Mouse (Mus musculus): Measurements from ENCODE around the gene Csmd2. TPM values are rescaled to one million over a fixed set of nuclear protein-coding genes. Genes with fewer than 3 reads are reported as not detected.

Csmd2 gene
- polyA plus RNA-seq (2015; fragmentation: Nextera tagmentation; extraction: Ambion mirVana), result 0.12 TPM in 1 of 2 replicates, not detected in the other

DNA sequence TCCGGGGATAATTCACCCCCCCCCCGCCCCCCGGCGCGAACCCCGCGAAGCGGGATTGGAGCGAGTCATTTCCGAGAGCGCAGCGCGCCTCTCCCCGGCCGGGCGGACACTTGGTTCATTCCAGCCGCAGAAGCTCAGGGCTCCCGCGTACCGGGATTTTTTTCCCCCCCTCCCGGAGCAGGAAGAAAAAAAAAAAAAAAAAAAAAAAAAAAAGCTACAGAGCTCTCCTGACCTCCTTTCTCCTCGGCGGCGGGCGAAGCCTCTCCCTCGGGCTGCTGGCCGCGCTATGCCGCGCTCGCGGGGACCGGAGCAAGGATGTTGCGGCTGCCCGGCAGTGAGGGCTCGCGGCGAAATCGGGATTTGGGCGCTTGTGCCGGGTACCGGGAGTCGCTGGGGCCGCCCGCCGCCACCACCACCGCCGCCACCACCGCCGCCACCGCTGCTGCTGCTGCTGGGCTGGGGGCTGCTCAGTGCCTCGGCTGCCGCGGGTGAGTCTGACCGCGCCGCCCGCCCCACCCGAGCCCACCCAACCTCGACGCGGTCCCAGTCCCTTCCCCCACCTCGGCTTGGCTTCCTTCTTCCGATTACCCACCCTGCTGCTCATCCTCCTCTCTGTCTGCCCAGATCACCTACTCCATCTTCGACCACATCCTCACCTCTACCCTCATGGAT, at the start of gene Csmd2:
Gene Csmd2, plus strand, starts transcription at position 74 of the 672 bp plus-strand sequence.
- peaks cover 63% of the 10 kb centered on the region for H3K27me3 ChIP-seq (ENCODE audit: insufficient read depth, low read length)
- H3K9ac ChIP-seq (replicated peaks; ENCODE audit: low read length), result no peak within 1 kb of the TSS
- peak within 1 kb of the TSS; percentile 62 for H3K4me2 ChIP-seq (replicated peaks; ENCODE audit: low read depth, low read length)
- H3K4me3 ChIP-seq (ENCODE audit: low read length), result peak within 1 kb of the TSS; percentile 36
- under 1% methylated on average over 44 of the region's 65 CpGs for WGBS
- H3K9me3 ChIP-seq (ENCODE audit: low read length), result no peaks in the 10 kb centered on the region
- peaks cover 8% of the 10 kb centered on the region; the same call in 1 of the 2 replicates for H3K4me1 ChIP-seq (ENCODE audit: insufficient read depth, low read length)
- no peak within 1 kb of the TSS for H3K27ac ChIP-seq (ENCODE audit: low read length)
- ATAC-seq (ENCODE audit: low FRiP score, low TSS enrichment), result no peak
- H3K36me3 ChIP-seq (ENCODE audit: insufficient read depth, low read length), result no peaks in the 10 kb centered on the region

DNA sequence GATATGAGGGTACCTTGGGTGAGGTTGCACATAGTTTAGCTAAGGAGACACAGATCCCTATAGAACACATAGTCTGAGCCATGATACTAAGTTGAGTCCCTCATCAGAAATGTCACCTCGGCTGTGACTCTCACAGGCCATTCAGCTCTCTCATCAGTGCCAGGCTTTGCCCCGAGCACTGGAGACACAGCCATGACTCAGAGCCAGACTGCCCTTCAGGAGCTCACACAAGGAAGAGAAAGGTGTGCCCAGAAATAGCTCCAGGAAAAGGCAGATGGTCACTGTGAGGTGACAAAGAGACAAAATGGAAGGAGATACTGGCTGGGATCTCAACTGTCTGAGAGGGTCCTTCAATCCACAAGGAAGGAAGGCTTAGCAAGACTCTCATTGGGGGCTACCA, 40.0 kb upstream of the Csmd2 start:
- H3K9ac ChIP-seq (replicated peaks; ENCODE audit: low read length), result no peak overlapping the region
- H3K27ac ChIP-seq (ENCODE audit: low read length), result no peak overlapping the region
- H3K9me3 ChIP-seq (ENCODE audit: low read length), result no peaks in the 10 kb centered on the region
- no peaks in the 10 kb centered on the region for H3K36me3 ChIP-seq (ENCODE audit: insufficient read depth, low read length)
- no peak overlapping the region for H3K4me2 ChIP-seq (replicated peaks; ENCODE audit: low read depth, low read length)
- H3K4me3 ChIP-seq (ENCODE audit: low read length), result no peak overlapping the region
- H3K27me3 ChIP-seq (ENCODE audit: insufficient read depth, low read length), result no peaks in the 10 kb centered on the region
- 64% methylated on average over 2 of the region's 2 CpGs for whole genome bisulfite sequencing
- no peaks in the 10 kb centered on the region for H3K4me1 ChIP-seq (ENCODE audit: insufficient read depth, low read length)
- no peak for ATAC-seq (ENCODE audit: low FRiP score, low TSS enrichment)

DNA sequence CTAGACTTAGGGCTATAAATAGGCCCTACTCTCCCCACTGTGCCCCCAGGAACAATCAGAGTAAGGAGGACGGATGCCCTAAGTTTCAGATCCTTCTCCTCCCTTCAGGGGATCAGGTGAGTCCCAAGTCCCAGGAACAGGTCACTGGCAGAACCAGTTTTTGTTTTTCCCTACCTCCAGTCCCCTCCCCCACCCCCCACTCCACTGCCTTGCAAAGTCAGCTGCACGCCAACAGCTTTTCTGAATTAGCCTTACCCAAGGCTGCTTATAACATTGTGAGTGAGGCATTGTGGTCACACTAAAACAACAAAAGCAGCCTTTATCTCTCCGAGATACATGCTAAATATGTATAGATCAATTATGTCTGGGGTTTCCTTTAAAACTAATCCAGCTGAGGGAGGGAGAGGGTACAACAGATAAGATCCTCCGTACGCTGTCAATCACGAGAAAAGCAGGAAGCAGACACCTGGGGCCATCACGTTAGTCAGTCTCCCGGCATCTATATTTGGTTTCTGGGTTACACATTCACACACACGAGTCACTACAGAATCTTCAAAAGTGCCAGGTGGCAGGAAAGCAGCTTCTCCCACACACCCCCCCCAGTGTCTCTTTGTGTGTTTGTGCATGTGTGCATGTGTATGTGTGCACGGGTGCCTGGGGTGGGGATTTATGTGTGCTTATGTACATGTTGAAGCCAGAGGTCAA, 34.5 kb upstream of the Csmd2 start:
- Histone ChIP-seq H3K4me2 (replicated peaks; ENCODE audit: low read depth, low read length) (no peak overlapping the region), H3K9me3 (ENCODE audit: low read length) (no peaks in the 10 kb centered on the region), H3K4me3 (ENCODE audit: low read length) (no peak overlapping the region), H3K4me1 (ENCODE audit: insufficient read depth, low read length) (no peaks in the 10 kb centered on the region), H3K27ac (ENCODE audit: low read length) (no peak overlapping the region), H3K27me3 (ENCODE audit: insufficient read depth, low read length) (no peaks in the 10 kb centered on the region), H3K9ac (replicated peaks; ENCODE audit: low read length) (no peak overlapping the region), H3K36me3 (ENCODE audit: insufficient read depth, low read length) (no peaks in the 10 kb centered on the region)
- ATAC-seq (ENCODE audit: low FRiP score, low TSS enrichment), result no peak
- 56% methylated on average over 10 of the region's 10 CpGs for WGBS

DNA sequence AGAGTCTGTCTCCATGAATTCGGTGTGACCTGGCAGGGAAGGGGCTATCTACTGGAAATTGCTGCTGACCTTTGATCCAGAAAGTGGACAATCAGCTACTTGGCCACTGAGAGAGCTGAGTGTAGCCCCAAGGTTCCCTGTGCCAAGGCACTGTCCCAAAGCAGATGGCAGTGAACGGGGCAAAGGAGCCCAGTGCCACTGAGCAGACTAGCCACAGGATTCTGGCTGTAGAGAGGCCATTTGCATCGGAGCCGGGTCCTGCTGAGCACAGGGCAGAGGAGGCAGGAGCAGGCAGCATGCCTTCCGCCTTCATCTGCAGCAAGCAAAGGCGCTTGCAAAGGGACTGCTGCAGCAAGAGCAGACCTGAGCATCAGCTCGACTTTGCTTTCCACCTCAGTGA, 18.6 kb upstream of the Csmd2 start:
- Histone ChIP-seq H3K4me2 (replicated peaks; ENCODE audit: low read depth, low read length) (no peak overlapping the region), H3K4me1 (ENCODE audit: insufficient read depth, low read length) (no peaks in the 10 kb centered on the region), H3K9me3 (ENCODE audit: low read length) (no peaks in the 10 kb centered on the region), H3K27me3 (ENCODE audit: insufficient read depth, low read length) (peaks cover 36% of the 10 kb centered on the region), H3K9ac (replicated peaks; ENCODE audit: low read length) (no peak overlapping the region), H3K4me3 (ENCODE audit: low read length) (no peak overlapping the region), H3K36me3 (ENCODE audit: insufficient read depth, low read length) (no peaks in the 10 kb centered on the region), H3K27ac (ENCODE audit: low read length) (no peak overlapping the region)
- ATAC-seq (ENCODE audit: low FRiP score, low TSS enrichment), result no peak
- WGBS, result 9% methylated on average over 7 of the region's 7 CpGs

DNA sequence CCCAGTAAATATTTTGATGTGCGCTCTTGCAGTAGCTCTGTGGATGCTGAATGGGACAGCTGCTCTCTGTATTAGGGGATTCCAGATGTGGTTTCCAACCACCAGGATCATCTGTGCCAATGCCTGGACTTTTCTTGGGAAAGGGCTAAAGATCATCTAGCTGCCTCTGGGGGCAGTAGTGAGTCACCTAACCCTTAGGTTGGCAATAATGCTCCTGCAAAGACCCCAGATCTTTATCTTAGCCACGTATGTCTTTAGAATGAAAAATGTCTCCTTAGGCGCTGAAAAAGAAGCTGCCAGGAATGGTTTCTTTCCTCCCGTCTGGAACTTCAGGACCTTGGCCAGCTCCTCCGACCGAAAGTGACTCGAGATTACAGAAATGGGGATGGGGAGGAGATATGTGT, 17.6 kb upstream of the Csmd2 start:
- H3K27me3 ChIP-seq (ENCODE audit: insufficient read depth, low read length), result peaks cover 36% of the 10 kb centered on the region
- no peak overlapping the region for H3K4me3 ChIP-seq (ENCODE audit: low read length)
- ATAC-seq (ENCODE audit: low FRiP score, low TSS enrichment), result no peak
- H3K36me3 ChIP-seq (ENCODE audit: insufficient read depth, low read length), result no peaks in the 10 kb centered on the region
- no peaks in the 10 kb centered on the region for H3K4me1 ChIP-seq (ENCODE audit: insufficient read depth, low read length)
- no peak overlapping the region for H3K27ac ChIP-seq (ENCODE audit: low read length)
- H3K4me2 ChIP-seq (replicated peaks; ENCODE audit: low read depth, low read length), result no peak overlapping the region
- no peaks in the 10 kb centered on the region for H3K9me3 ChIP-seq (ENCODE audit: low read length)
- WGBS, result 4% methylated on average over 7 of the region's 7 CpGs
- H3K9ac ChIP-seq (replicated peaks; ENCODE audit: low read length), result no peak overlapping the region

DNA sequence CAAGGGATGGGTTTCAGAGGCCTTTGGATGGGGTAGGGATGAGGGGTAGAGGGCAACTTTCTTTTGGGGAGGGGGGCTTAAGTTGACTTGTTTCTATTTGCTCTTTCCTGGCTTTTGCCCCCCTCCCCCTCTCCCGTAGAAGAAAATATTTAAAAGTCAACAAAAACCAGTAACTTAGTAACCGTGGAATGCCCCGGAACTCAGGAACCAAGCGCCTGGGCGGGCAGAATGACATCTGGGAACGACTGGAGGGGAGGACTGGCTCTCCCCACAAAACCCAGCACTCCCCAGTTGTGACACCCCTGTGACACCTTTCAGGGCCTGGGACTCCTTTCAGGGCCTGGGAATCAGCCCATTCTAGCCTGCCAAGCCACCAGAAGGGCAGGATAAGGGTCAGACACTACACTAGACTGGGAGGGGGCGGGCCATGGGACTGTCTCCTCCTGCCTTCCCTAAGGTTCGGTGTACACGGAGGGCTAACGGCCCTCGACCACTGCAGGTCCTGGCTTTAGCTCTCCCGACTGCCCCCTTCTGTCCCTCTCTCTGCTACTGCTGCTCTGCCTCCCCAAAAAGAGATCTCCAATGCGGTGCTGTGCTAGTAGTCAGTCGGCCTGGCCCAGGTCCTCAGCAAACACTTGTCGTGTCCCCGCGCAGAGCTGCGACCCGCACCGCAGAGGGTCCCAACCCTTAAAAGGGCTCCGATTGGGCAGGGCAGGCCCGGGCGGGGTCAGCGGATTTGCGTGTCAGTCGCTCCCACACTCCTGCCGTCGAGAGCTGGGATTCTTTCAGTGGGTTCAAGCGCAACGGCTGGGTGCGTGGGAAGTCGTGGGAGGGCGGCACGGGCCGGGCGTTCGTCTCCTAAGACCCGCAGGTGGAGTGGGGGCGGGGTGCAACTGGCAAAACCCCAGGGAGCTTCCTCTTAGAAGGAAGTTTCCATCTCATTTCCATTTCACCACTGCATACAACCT, 16.5 kb upstream of the Csmd2 start, which contains the start of gene CK137956:
Gene CK137956, minus strand, starts transcription at position 51 of the 968 bp plus-strand sequence.
- peaks cover 36% of the 10 kb centered on the region for H3K27me3 ChIP-seq (ENCODE audit: insufficient read depth, low read length)
- no peak for ATAC-seq (ENCODE audit: low FRiP score, low TSS enrichment)
- H3K4me1 ChIP-seq (ENCODE audit: insufficient read depth, low read length), result no peaks in the 10 kb centered on the region
- WGBS, result 4% methylated on average over 39 of the region's 39 CpGs
- H3K9me3 ChIP-seq (ENCODE audit: low read length), result no peaks in the 10 kb centered on the region
- H3K36me3 ChIP-seq (ENCODE audit: insufficient read depth, low read length), result no peaks in the 10 kb centered on the region
- no peak within 1 kb of the TSS for H3K27ac ChIP-seq (ENCODE audit: low read length)
- no peak within 1 kb of the TSS for H3K4me2 ChIP-seq (replicated peaks; ENCODE audit: low read depth, low read length)
- no peak within 1 kb of the TSS for H3K9ac ChIP-seq (replicated peaks; ENCODE audit: low read length)
- H3K4me3 ChIP-seq (ENCODE audit: low read length), result no peak within 1 kb of the TSS

DNA sequence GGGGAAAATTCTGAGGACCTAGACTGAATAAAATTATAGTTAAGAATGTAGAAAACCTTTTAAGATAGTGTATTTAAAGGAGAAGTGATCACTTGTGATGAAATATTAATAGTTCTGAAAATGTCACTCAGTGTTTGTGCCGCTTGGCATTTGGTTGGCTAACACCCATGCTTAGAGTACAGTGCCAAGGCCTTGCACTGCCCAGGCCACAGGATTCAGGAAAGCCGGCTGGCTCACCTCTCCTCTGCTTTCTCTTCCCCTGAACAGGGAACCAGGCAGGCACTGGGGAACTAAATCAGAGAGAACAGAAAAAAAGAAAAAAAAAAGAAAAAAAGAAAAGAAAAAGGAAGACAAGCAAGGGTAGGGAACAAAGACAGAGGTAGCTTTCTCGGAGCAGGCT, 14.7 kb upstream of the Csmd2 start:
- Histone ChIP-seq H3K27me3 (ENCODE audit: insufficient read depth, low read length) (peaks cover 36% of the 10 kb centered on the region), H3K9ac (replicated peaks; ENCODE audit: low read length) (no peak overlapping the region), H3K4me1 (ENCODE audit: insufficient read depth, low read length) (no peaks in the 10 kb centered on the region), H3K36me3 (ENCODE audit: insufficient read depth, low read length) (no peaks in the 10 kb centered on the region), H3K9me3 (ENCODE audit: low read length) (no peaks in the 10 kb centered on the region), H3K4me2 (replicated peaks; ENCODE audit: low read depth, low read length) (no peak overlapping the region), H3K4me3 (ENCODE audit: low read length) (no peak overlapping the region), H3K27ac (ENCODE audit: low read length) (no peak overlapping the region)
- no peak for ATAC-seq (ENCODE audit: low FRiP score, low TSS enrichment)
- WGBS, result 86% methylated on average over 3 of the region's 3 CpGs

DNA sequence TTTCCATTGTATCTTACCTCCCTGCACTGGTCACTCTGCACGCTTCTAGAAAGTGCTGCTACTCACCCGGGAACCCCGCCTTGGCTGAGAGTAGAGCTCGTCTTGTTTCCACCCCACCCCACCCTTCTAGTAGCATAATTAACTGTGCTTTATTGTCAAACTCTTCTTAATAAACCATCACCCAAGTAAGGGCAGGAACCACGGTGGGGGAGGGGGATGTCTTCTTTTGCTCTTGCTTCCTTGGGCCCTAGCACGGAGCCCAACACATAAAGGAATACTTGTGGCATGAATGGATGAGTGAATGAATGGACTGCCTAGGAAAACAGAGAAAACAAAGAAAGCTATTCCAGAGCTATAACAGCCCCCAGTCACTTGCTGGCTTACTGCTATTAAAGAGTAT, 6.5 kb upstream of the Csmd2 start:
- Histone ChIP-seq H3K4me3 (ENCODE audit: low read length) (no peak overlapping the region), H3K4me1 (ENCODE audit: insufficient read depth, low read length) (no peaks in the 10 kb centered on the region), H3K36me3 (ENCODE audit: insufficient read depth, low read length) (no peaks in the 10 kb centered on the region), H3K4me2 (replicated peaks; ENCODE audit: low read depth, low read length) (no peak overlapping the region), H3K9me3 (ENCODE audit: low read length) (no peaks in the 10 kb centered on the region), H3K27me3 (ENCODE audit: insufficient read depth, low read length) (peaks cover 13% of the 10 kb centered on the region), H3K27ac (ENCODE audit: low read length) (no peak overlapping the region), H3K9ac (replicated peaks; ENCODE audit: low read length) (no peak overlapping the region)
- 84% methylated on average over 6 of the region's 6 CpGs for WGBS
- ATAC-seq (ENCODE audit: low FRiP score, low TSS enrichment), result no peak

DNA sequence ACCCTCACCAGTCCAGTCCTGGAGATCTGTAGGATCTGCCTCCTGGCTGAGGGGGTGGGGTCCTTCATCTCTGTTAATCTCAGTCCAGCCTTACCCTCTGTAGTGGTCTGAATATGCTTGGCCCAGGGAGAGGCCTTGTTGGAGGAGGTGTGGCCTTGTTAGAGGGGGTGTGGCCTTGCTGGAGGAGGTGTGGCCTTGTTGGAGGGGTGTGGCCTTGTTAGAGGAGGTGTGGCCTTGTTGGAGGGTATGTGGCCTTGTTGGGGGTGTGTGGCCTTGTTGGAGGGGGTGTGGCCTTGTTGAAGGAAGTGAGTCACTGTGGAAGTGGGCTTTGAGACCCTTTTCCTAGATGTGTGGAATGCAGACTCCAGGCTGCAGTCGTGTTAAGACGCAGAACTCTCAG, 3.2 kb upstream of the Csmd2 start:
- Histone ChIP-seq H3K27me3 (ENCODE audit: insufficient read depth, low read length) (peaks cover 46% of the 10 kb centered on the region), H3K9ac (replicated peaks; ENCODE audit: low read length) (no peak overlapping the region), H3K36me3 (ENCODE audit: insufficient read depth, low read length) (no peaks in the 10 kb centered on the region), H3K4me2 (replicated peaks; ENCODE audit: low read depth, low read length) (no peak overlapping the region), H3K9me3 (ENCODE audit: low read length) (no peaks in the 10 kb centered on the region), H3K27ac (ENCODE audit: low read length) (no peak overlapping the region), H3K4me1 (ENCODE audit: insufficient read depth, low read length) (peaks cover 8% of the 10 kb centered on the region; the same call in 1 of the 2 replicates), H3K4me3 (ENCODE audit: low read length) (no peak overlapping the region)
- no peak for ATAC-seq (ENCODE audit: low FRiP score, low TSS enrichment)
- WGBS, result 96% methylated on average over 2 of the region's 2 CpGs
